Mouse (Mus musculus) urinary bladder, adult 18-20 months (tissue): ENCODE data around the gene Cabp4.

Source experiments
- DNase-seq, 2 experiments: peaks; one replicate each; pipeline ENCODE4 v3.0.0; 2022; ENCODE audit warnings: low spot score in 2 of 2, mixed read lengths in 2 of 2

Gene Cabp4

GRCm38 (mm10) chr19:4164721-4165120 is 20.9 kb upstream of the Cabp4 start:
- DNase-seq = no peak

- no peak for DNase-seq
Observed at GRCm38 (mm10) chr19:4164100-4164499, 20.3 kb upstream of the Cabp4 start.

- no peak for DNase-seq
Observed at GRCm38 (mm10) chr19:4163543-4163887, 19.7 kb upstream of the Cabp4 start.

GRCm38 (mm10) chr19:4162646-4163542 is 19.1 kb upstream of the Cabp4 start, which contains the start of gene Rps6kb2:
Rps6kb2 (minus strand) TSS chr19:4163354.
- DNase-seq = peak; percentile 92 to 97

GRCm38 (mm10) chr19:4159049-4159448 is 15.2 kb upstream of the Cabp4 start:
- no peak for DNase-seq

GRCm38 (mm10) chr19:4156771-4157170 is 12.9 kb upstream of the Cabp4 start:
- DNase-seq = no peak

GRCm38 (mm10) chr19:4156073-4156579 is 12.3 kb upstream of the Cabp4 start:
- no peak for DNase-seq

- DNase-seq = no peak
Observed at GRCm38 (mm10) chr19:4155223-4156072, 11.6 kb upstream of the Cabp4 start.

- DNase-seq = no peak
Observed at GRCm38 (mm10) chr19:4154437-4155222, 10.8 kb upstream of the Cabp4 start.

- DNase-seq = no peak
Observed at GRCm38 (mm10) chr19:4153232-4153654, 9.4 kb upstream of the Cabp4 start, which contains the start of gene Ptprcap. Ptprcap (plus strand) TSS chr19:4153604.

GRCm38 (mm10) chr19:4152445-4153231 is 8.8 kb upstream of the Cabp4 start:
- DNase-seq = no peak

- DNase-seq = no peak
Observed at GRCm38 (mm10) chr19:4151898-4152297, 8.1 kb upstream of the Cabp4 start.

- no peak for DNase-seq
Observed at GRCm38 (mm10) chr19:4151488-4151860, 7.6 kb upstream of the Cabp4 start.

- no peak for DNase-seq
Observed at GRCm38 (mm10) chr19:4150567-4151487, 7.0 kb upstream of the Cabp4 start.

GRCm38 (mm10) chr19:4149764-4150461 is 6.1 kb upstream of the Cabp4 start:
- no peak for DNase-seq

GRCm38 (mm10) chr19:4149283-4149682 is 5.5 kb upstream of the Cabp4 start:
- no peak for DNase-seq

- DNase-seq = no peak
Observed at GRCm38 (mm10) chr19:4148819-4149218, 5.0 kb upstream of the Cabp4 start.

- DNase-seq = peak; percentile 97 to 99
Observed at GRCm38 (mm10) chr19:4148491-4148806, 4.6 kb upstream of the Cabp4 start, which contains the start of gene Coro1b. Coro1b (plus strand) TSS chr19:4148619.
